Mouse (Mus musculus) thymus, postnatal 10 days (tissue): ENCODE results near the gene Sgms1.
A peak's percentile ranks its signal among the peaks of the same experiment; 100 is the strongest.

Experiments used
- DNase-seq, 2 experiments: peaks; one replicate each; pipeline ENCODE4 v3.0.0; 2021; ENCODE audit warnings: low spot score in 2 of 2

Gene Sgms1

GRCm38 (mm10) chr19:32179978-32180413 is 209.5 kb downstream of the Sgms1 start:
- no peak for DNase-seq

GRCm38 (mm10) chr19:32179514-32179913 is 210.0 kb downstream of the Sgms1 start:
- no peak for DNase-seq

- no peak for DNase-seq
These were observed 211.4 kb downstream of the Sgms1 start for GRCm38 (mm10) chr19:32178161-32178560.

GRCm38 (mm10) chr19:32176458-32176857 is 213.1 kb downstream of the Sgms1 start:
- DNase-seq = no peak

- no peak for DNase-seq
These were observed 213.5 kb downstream of the Sgms1 start for GRCm38 (mm10) chr19:32175991-32176390.

- no peak for DNase-seq
These were observed 214.5 kb downstream of the Sgms1 start for GRCm38 (mm10) chr19:32175013-32175412.

- no peak for DNase-seq
These were observed 215.0 kb downstream of the Sgms1 start for GRCm38 (mm10) chr19:32174561-32174960.

GRCm38 (mm10) chr19:32173522-32174184 is 215.9 kb downstream of the Sgms1 start:
- DNase-seq = no peak

GRCm38 (mm10) chr19:32172511-32172981 is 217.0 kb downstream of the Sgms1 start:
- peak in 1 of 2 experiments; percentile 17 for DNase-seq

- DNase-seq = no peak
These were observed 217.5 kb downstream of the Sgms1 start for GRCm38 (mm10) chr19:32171981-32172380.

- peak; percentile 58 to 87 for DNase-seq
These were observed 219.6 kb downstream of the Sgms1 start for GRCm38 (mm10) chr19:32169634-32170540.

- peak; percentile 50 to 51 for DNase-seq
These were observed 221.5 kb downstream of the Sgms1 start for GRCm38 (mm10) chr19:32168031-32168430.

GRCm38 (mm10) chr19:32166823-32167605 is 222.5 kb downstream of the Sgms1 start:
- DNase-seq = no peak

GRCm38 (mm10) chr19:32165711-32166110 is 223.8 kb downstream of the Sgms1 start:
- no peak for DNase-seq

- DNase-seq = no peak
These were observed 225.4 kb downstream of the Sgms1 start for GRCm38 (mm10) chr19:32164128-32164527.

GRCm38 (mm10) chr19:32159944-32160343 is 229.6 kb downstream of the Sgms1 start:
- DNase-seq = no peak

- no peak for DNase-seq
These were observed 230.3 kb downstream of the Sgms1 start for GRCm38 (mm10) chr19:32159168-32159567.

- DNase-seq = no peak
These were observed 232.5 kb downstream of the Sgms1 start for GRCm38 (mm10) chr19:32157045-32157444.

GRCm38 (mm10) chr19:32152529-32152928 is 237.0 kb downstream of the Sgms1 start:
- no peak for DNase-seq

- DNase-seq = no peak
These were observed 240.8 kb downstream of the Sgms1 start for GRCm38 (mm10) chr19:32148710-32149109.

- DNase-seq = no peak
These were observed 247.1 kb downstream of the Sgms1 start for GRCm38 (mm10) chr19:32142383-32142782.
